Mouse (Mus musculus): ENCODE data around the gene Plac8. TPM values are rescaled to one million over a fixed set of nuclear protein-coding genes. Genes with fewer than 3 reads are reported as not detected.

Gene Plac8
- 0.72 and 2.3 TPM in 2 replicates for polyA plus RNA-seq (2012; ENCODE audit: low replicate concordance)

DNA sequence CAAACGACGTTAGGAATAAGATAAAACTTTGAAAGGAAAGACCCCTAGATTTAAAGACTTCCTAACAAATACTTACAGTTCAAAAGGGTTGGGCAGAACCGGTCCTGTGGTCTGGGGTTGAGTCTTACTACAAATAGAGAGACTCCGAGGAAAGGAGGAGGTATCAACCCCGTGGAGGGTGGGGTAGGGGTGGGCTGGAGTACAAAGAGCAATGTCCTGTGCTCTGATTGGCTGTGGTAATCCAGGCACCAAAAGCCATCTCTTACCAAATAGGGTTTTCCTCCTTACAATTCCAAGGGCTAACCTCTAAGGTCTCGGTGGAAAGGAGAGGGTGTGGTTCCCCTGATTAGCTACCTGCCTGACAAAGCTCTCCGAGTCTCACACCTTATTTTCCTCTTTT is at the start of gene Plac8:
Gene Plac8 (minus strand): TSS at position 177 of the 400 bp plus-strand sequence.

DNA sequence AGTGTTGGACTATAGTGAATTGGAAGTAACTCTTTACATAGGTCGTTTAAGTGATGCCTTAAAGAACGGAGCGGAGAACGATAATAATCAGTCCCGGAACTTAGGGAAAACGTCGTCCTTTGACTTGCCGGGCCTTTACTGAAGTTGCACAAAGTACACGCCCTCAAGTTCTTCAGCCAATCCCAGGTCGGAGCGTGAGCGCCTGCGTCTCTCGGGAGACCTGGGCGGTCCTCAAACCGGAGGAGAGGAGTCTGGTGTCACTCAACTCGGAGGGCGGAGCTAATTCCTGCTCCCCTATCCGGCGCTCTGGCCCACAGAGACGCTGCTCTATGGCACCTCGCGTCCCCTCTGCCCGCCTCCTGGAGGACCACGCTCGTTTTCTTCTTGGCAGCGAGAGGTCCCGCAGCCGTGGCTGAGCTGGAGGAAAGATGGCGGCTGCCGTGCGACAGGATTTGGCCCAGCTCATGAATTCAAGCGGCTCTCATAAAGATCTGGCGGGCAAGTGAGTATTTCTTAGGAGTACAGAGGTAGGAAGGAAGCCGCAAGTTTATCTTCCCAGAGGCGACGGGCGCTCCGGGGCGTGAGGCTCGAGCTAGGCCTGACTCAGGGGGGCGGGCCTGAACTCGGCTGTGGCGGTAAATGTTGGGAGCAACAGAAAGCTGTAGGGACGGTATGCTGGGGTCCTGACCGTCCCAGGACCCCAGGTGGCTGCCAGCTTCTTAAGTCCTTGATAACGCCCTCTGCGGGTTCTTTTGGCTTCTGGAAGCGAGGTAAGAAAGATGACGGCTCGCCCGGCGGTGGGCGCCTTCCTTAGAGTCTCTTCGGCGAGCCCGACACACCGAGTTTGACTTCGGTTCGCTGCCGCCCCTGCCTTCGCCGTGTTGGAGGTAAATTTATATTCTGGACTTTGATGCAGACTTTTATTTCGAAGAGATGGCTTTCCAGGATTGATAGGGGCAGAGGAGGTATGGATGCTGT is 53.7 kb downstream of the Plac8 start, which contains the start of gene Cops4:
Gene Cops4 (plus strand): TSS at position 261 of the 978 bp plus-strand sequence.

Other genes with a start within 250 kb of the Plac8 start
- 72.5 and 207 TPM in 2 replicates for gene Sec31a, start 156.0 kb downstream of the Plac8 start, polyA plus RNA-seq (2012; ENCODE audit: low replicate concordance)
- gene Lin54, start 71.6 kb downstream of the Plac8 start, polyA plus RNA-seq (2012; ENCODE audit: low replicate concordance): 2.9 TPM in 2 replicates
- 3.0 and 32.6 TPM in 2 replicates for gene Cops4, start 53.9 kb downstream of the Plac8 start, polyA plus RNA-seq (2012; ENCODE audit: low replicate concordance)
- gene Coq2, start 102.9 kb upstream of the Plac8 start, polyA plus RNA-seq (2012; ENCODE audit: low replicate concordance): 62.3 and 69.2 TPM in 2 replicates
- 3.7 and 9.0 TPM in 2 replicates for gene Hpse, start 147.5 kb upstream of the Plac8 start, polyA plus RNA-seq (2012; ENCODE audit: low replicate concordance)
- 27.7 and 34.4 TPM in 2 replicates for gene Helq, start 226.4 kb upstream of the Plac8 start, polyA plus RNA-seq (2012; ENCODE audit: low replicate concordance)
- 0.92 and 4.7 TPM in 2 replicates for gene Mrps18c, start 226.4 kb upstream of the Plac8 start, polyA plus RNA-seq (2012; ENCODE audit: low replicate concordance)
- 2.2 and 6.9 TPM in 2 replicates for gene Abraxas1, start 248.7 kb upstream of the Plac8 start, polyA plus RNA-seq (2012; ENCODE audit: low replicate concordance)